Mouse (Mus musculus) megakaryocyte, embryonic 14.5 days (primary cell): ENCODE results near the gene Gins1.

Experiments
- FLI1 ChIP-seq: IDR thresholded peaks from 2 replicates; pipeline ENCODE4 v1.6.1; 2012; ENCODE audit warnings: low read length, inconsistent platforms, mixed read lengths
- GATA1 ChIP-seq: IDR thresholded peaks from 3 replicates; pipeline ENCODE4 v1.6.1; 2012; ENCODE audit warnings: mixed read lengths, low read length, inconsistent platforms, borderline replicate concordance

GRCm38 (mm10) chr2:150965951-150966350 lies 60.8 kb downstream of the Gins1 start:
- TF ChIP-seq GATA1 (no peak), FLI1 (no peak)
